Mouse (Mus musculus): ENCODE measurements at regions not wholly inside any gene's neighbourhood (a gene's known extent, or its start where the extent isn't known, plus 50 kb on each side); places are given as distances from the start of the nearest gene placed in this dataset.

GRCm38 (mm10) chr13:102323876-102324275 is 369.5 kb upstream of the Cd180 start:
- H3K4me1 ChIP-seq (replicated peaks; ENCODE audit: control insufficient read depth, insufficient read depth, low read length), result no peaks in the 10 kb centered on the region
- DNase-seq (ENCODE audit: low spot score) (no peak), ATAC-seq (ENCODE audit: low FRiP score) (no peak)
- H3K27ac ChIP-seq, result no peak overlapping the region
- H3K36me3 ChIP-seq (replicated peaks; ENCODE audit: control insufficient read depth, insufficient read depth), result no peaks in the 10 kb centered on the region
- WGBS, result 94% methylated on average over 3 of the region's 3 CpGs
- H3K4me2 ChIP-seq (replicated peaks), result no peak overlapping the region
- no peaks in the 10 kb centered on the region for H3K9me3 ChIP-seq (ENCODE audit: control insufficient read depth, low read length)
- no peak overlapping the region for H3K9ac ChIP-seq
- H3K27me3 ChIP-seq (ENCODE audit: control insufficient read depth, insufficient read depth, low read length), result no peaks in the 10 kb centered on the region
- no peak overlapping the region for H3K4me3 ChIP-seq (replicated peaks; ENCODE audit: low read length)

- DNase-seq (ENCODE audit: low spot score) (no peak), ATAC-seq (ENCODE audit: low FRiP score) (no peak)
- H3K27ac ChIP-seq, result no peak overlapping the region
- no peaks in the 10 kb centered on the region for H3K9me3 ChIP-seq (ENCODE audit: control insufficient read depth, low read length)
- 89% methylated on average over 2 of the region's 2 CpGs for WGBS
- no peak overlapping the region for H3K4me2 ChIP-seq (replicated peaks)
- H3K4me3 ChIP-seq (replicated peaks; ENCODE audit: low read length), result no peak overlapping the region
- no peak overlapping the region for H3K9ac ChIP-seq
- no peaks in the 10 kb centered on the region for H3K4me1 ChIP-seq (replicated peaks; ENCODE audit: control insufficient read depth, insufficient read depth, low read length)
- H3K27me3 ChIP-seq (ENCODE audit: control insufficient read depth, insufficient read depth, low read length), result no peaks in the 10 kb centered on the region
- H3K36me3 ChIP-seq (replicated peaks; ENCODE audit: control insufficient read depth, insufficient read depth), result no peaks in the 10 kb centered on the region
These were observed 367.4 kb upstream of the Cd180 start for GRCm38 (mm10) chr13:102326003-102326402.

DNA sequence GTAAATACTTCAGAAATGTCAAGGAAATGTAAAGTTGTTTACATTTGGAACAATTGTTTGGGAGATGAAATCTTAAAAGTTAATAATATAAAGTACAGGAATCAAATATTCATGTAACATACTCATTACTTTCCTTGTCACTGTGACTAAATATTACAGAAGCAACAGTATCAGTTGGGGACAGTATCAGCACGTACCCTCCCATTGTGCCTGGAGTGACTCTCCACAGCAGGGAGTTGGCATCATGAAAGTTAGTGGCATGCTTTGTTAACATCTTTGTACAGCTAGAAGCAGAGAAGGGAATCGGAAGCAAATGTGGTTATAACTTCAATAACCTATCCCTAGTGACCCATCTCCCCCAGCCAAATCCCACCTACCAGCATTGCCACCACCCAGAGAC is 366.8 kb upstream of the Cd180 start:
- DNase-seq (ENCODE audit: low spot score), result no peak
- Histone ChIP-seq H3K27ac (no peak overlapping the region), H3K9me3 (ENCODE audit: control insufficient read depth, low read length) (no peaks in the 10 kb centered on the region), H3K36me3 (replicated peaks; ENCODE audit: control insufficient read depth, insufficient read depth) (no peaks in the 10 kb centered on the region), H3K4me1 (replicated peaks; ENCODE audit: control insufficient read depth, insufficient read depth, low read length) (no peaks in the 10 kb centered on the region), H3K27me3 (ENCODE audit: control insufficient read depth, insufficient read depth, low read length) (no peaks in the 10 kb centered on the region), H3K9ac (no peak overlapping the region), H3K4me2 (replicated peaks) (no peak overlapping the region), H3K4me3 (replicated peaks; ENCODE audit: low read length) (no peak overlapping the region)
- 46% methylated on average over 2 of the region's 2 CpGs for WGBS
- ATAC-seq (ENCODE audit: low FRiP score), result no peak

- H3K36me3 ChIP-seq (replicated peaks; ENCODE audit: control insufficient read depth, insufficient read depth), result no peaks in the 10 kb centered on the region
- H3K4me2 ChIP-seq (replicated peaks), result no peak overlapping the region
These were observed 359.7 kb upstream of the Cd180 start for GRCm38 (mm10) chr13:102333667-102334066.

GRCm38 (mm10) chr13:102334131-102334534 is 359.2 kb upstream of the Cd180 start:
- peak; percentile 73 for DNase-seq (ENCODE audit: low spot score)

More at GRCm38 (mm10) chr13:102333667-102334066, 359.7 kb upstream of the Cd180 start:
- H3K9me3 ChIP-seq (ENCODE audit: control insufficient read depth, low read length), result peaks cover 6% of the 10 kb centered on the region; the same call in 1 of the 2 replicates
- no peak for DNase-seq (ENCODE audit: low spot score)
- no peak overlapping the region for H3K27ac ChIP-seq
- WGBS, result 57% methylated on average over 1 of the region's 1 CpGs
- H3K27me3 ChIP-seq (ENCODE audit: control insufficient read depth, insufficient read depth, low read length), result no peaks in the 10 kb centered on the region
- no peak overlapping the region for H3K4me3 ChIP-seq (replicated peaks; ENCODE audit: low read length)
- ATAC-seq (ENCODE audit: low FRiP score), result no peak; the same call in 1 of the 2 replicates
- no peak overlapping the region for H3K9ac ChIP-seq
- H3K4me1 ChIP-seq (replicated peaks; ENCODE audit: control insufficient read depth, insufficient read depth, low read length), result no peaks in the 10 kb centered on the region

GRCm38 (mm10) chr13:102343236-102343635 is 350.1 kb upstream of the Cd180 start:
- ATAC-seq (ENCODE audit: low FRiP score), result no peak
- no peak overlapping the region for H3K9ac ChIP-seq
- no peaks in the 10 kb centered on the region for H3K27me3 ChIP-seq (ENCODE audit: control insufficient read depth, insufficient read depth, low read length)
- no peak overlapping the region for H3K4me3 ChIP-seq (replicated peaks; ENCODE audit: low read length)
- no peak for DNase-seq (ENCODE audit: low spot score)
- H3K9me3 ChIP-seq (ENCODE audit: control insufficient read depth, low read length), result peaks cover 8% of the 10 kb centered on the region; the same call in 1 of the 2 replicates
- WGBS, result 91% methylated on average over 2 of the region's 2 CpGs
- no peaks in the 10 kb centered on the region for H3K36me3 ChIP-seq (replicated peaks; ENCODE audit: control insufficient read depth, insufficient read depth)
- no peak overlapping the region for H3K27ac ChIP-seq
- no peak overlapping the region for H3K4me2 ChIP-seq (replicated peaks)
- H3K4me1 ChIP-seq (replicated peaks; ENCODE audit: control insufficient read depth, insufficient read depth, low read length), result no peaks in the 10 kb centered on the region

More at GRCm38 (mm10) chr13:102334131-102334534, 359.2 kb upstream of the Cd180 start:
- H3K9me3 ChIP-seq (ENCODE audit: control insufficient read depth, low read length), result peaks cover 11% of the 10 kb centered on the region; the same call in 1 of the 2 replicates
- H3K4me3 ChIP-seq (replicated peaks; ENCODE audit: low read length), result no peak overlapping the region
- no peaks in the 10 kb centered on the region for H3K36me3 ChIP-seq (replicated peaks; ENCODE audit: control insufficient read depth, insufficient read depth)
- no peaks in the 10 kb centered on the region for H3K4me1 ChIP-seq (replicated peaks; ENCODE audit: control insufficient read depth, insufficient read depth, low read length)
- WGBS, result 30% methylated on average over 13 of the region's 13 CpGs
- H3K27ac ChIP-seq, result no peak overlapping the region
- H3K27me3 ChIP-seq (ENCODE audit: control insufficient read depth, insufficient read depth, low read length), result no peaks in the 10 kb centered on the region
- peak overlapping the region; percentile 33 for H3K4me2 ChIP-seq (replicated peaks)
- ATAC-seq (ENCODE audit: low FRiP score), result peak; percentile 73; the same call in 1 of the 2 replicates
- no peak overlapping the region for H3K9ac ChIP-seq

- no peak overlapping the region for H3K27ac ChIP-seq
- no peak overlapping the region for H3K4me3 ChIP-seq (replicated peaks; ENCODE audit: low read length)
- no peaks in the 10 kb centered on the region for H3K9me3 ChIP-seq (ENCODE audit: control insufficient read depth, low read length)
- H3K9ac ChIP-seq, result no peak overlapping the region
- no peak overlapping the region for H3K4me2 ChIP-seq (replicated peaks)
- DNase-seq (ENCODE audit: low spot score) (no peak), ATAC-seq (ENCODE audit: low FRiP score) (no peak)
- no peaks in the 10 kb centered on the region for H3K36me3 ChIP-seq (replicated peaks; ENCODE audit: control insufficient read depth, insufficient read depth)
- H3K27me3 ChIP-seq (ENCODE audit: control insufficient read depth, insufficient read depth, low read length), result no peaks in the 10 kb centered on the region
- H3K4me1 ChIP-seq (replicated peaks; ENCODE audit: control insufficient read depth, insufficient read depth, low read length), result no peaks in the 10 kb centered on the region
- WGBS, result 71% methylated on average over 5 of the region's 5 CpGs
These were observed 348.6 kb upstream of the Cd180 start for GRCm38 (mm10) chr13:102344606-102345269.

DNA sequence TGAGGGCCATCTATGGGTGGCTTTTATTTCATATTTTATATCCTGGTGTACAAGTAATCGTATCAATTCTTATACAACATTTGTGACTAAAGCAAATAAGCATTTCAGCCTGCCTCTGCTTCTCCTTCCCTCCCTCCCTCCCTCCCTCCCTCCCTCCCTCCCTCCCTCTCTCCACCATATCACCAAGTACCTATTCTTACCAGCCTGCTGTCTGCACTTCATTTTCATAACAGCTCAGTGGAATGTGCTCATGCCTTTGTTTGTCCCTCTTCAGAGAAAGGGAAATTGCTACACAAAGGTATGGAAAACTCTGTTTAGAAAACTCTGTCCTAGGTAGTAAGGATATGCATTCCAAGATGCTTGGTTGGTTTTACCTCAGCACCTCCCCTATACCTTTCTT is 343.9 kb upstream of the Cd180 start:
- Histone ChIP-seq H3K27ac (no peak overlapping the region), H3K4me1 (replicated peaks; ENCODE audit: control insufficient read depth, insufficient read depth, low read length) (no peaks in the 10 kb centered on the region), H3K27me3 (ENCODE audit: control insufficient read depth, insufficient read depth, low read length) (no peaks in the 10 kb centered on the region), H3K36me3 (replicated peaks; ENCODE audit: control insufficient read depth, insufficient read depth) (no peaks in the 10 kb centered on the region), H3K9ac (no peak overlapping the region), H3K4me2 (replicated peaks) (no peak overlapping the region), H3K4me3 (replicated peaks; ENCODE audit: low read length) (no peak overlapping the region), H3K9me3 (ENCODE audit: control insufficient read depth, low read length) (no peaks in the 10 kb centered on the region)
- WGBS, result 92% methylated on average over 1 of the region's 1 CpGs
- ATAC-seq (ENCODE audit: low FRiP score), result no peak
- no peak for DNase-seq (ENCODE audit: low spot score)

GRCm38 (mm10) chr13:102352073-102352854 is 341.1 kb upstream of the Cd180 start:
- Histone ChIP-seq H3K36me3 (replicated peaks; ENCODE audit: control insufficient read depth, insufficient read depth) (no peaks in the 10 kb centered on the region), H3K4me2 (replicated peaks) (no peak overlapping the region), H3K9ac (no peak overlapping the region), H3K4me1 (replicated peaks; ENCODE audit: control insufficient read depth, insufficient read depth, low read length) (no peaks in the 10 kb centered on the region), H3K4me3 (replicated peaks; ENCODE audit: low read length) (no peak overlapping the region), H3K27ac (no peak overlapping the region), H3K27me3 (ENCODE audit: control insufficient read depth, insufficient read depth, low read length) (no peaks in the 10 kb centered on the region), H3K9me3 (ENCODE audit: control insufficient read depth, low read length) (no peaks in the 10 kb centered on the region)
- 76% methylated on average over 10 of the region's 10 CpGs for WGBS
- DNase-seq (ENCODE audit: low spot score) (no peak), ATAC-seq (ENCODE audit: low FRiP score) (no peak)

All from hindbrain, embryonic 14.5 days (tissue).